Mouse (Mus musculus) MEL (cell line): ENCODE measurements around the gene Cdhr4.

ENCODE experiments used
- CTCF ChIP-seq, 3 experiments: IDR thresholded peaks in 2 of 3; conservative IDR thresholded peaks in 1 of 3; 2 replicates each; pipeline ENCODE4 v1.5.1; 2011 to 2012; ENCODE audit warnings: low read length in 3 of 3, low read depth in 2 of 3, mild to moderate bottlenecking in 2 of 3, improper control_type of control experiment in 1 of 3, inconsistent platforms in 1 of 3, mixed read lengths in 1 of 3, moderate library complexity in 1 of 3; ENCODE audit not compliant: control insufficient read depth in 1 of 3, insufficient read depth in 1 of 3, poor library complexity in 1 of 3, severe bottlenecking in 1 of 3
- ZMIZ1 ChIP-seq: IDR thresholded peaks from 2 replicates; pipeline ENCODE4 v1.6.1; 2012; ENCODE audit warnings: low read depth, mild to moderate bottlenecking, inconsistent platforms, low read length, improper control_type of control experiment, moderate library complexity

DNA sequence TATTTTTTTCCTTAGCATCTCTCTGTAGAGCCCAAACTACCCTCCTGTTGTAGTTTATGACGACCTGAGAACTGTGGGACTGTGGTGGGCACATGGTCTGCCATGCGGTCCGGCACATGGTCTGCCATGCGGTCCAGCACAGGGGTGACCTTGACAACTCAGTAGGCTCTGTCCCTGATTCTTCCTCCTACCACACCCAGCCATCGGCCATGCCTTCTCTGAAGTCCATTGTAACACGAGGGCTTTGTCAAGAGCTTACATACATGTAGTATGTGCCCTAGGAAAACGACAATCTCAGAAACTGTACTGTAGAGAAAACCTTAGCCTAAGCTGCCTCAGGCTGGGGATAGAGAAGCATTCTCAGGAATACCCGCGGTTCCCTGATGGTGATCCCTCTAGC lies 27.6 kb upstream of the Cdhr4 start:
- TF ChIP-seq CTCF (IDR thresholded peaks at IDR 0.05 in 2 of 3, conservative IDR thresholded peaks at IDR 0.05 in 1 of 3; ENCODE audit: control insufficient read depth in 1 of 3, insufficient read depth in 1 of 3, low read depth in 2 of 3, low read length in 3 of 3, poor library complexity in 1 of 3, severe bottlenecking in 1 of 3) (no peak), ZMIZ1 (no peak)
